Mouse (Mus musculus) cerebellum, adult (tissue): Measurements from ENCODE around the gene Myl9.
"Not testable (repeated sequence)": the region's sequence is repeated elsewhere in the genome, so short reads cannot be mapped to it uniquely, and the experiment has no call there.

Source experiments
- ATAC-seq: cut with Nextera tagmentation; 2 replicates; pipeline ENCODE4 v1.9.2; 2017; ENCODE audit warnings: mild to moderate bottlenecking, moderate library complexity, mixed read lengths; ENCODE audit not compliant: insufficient number of reproducible peaks, low FRiP score, low TSS enrichment

Gene Myl9

GRCm38 (mm10) chr2:156825128-156825527 lies 49.9 kb downstream of the Myl9 start:
- ATAC-seq = not testable (repeated sequence)
